Mouse (Mus musculus) forelimb bud, embryonic 11.5 days (tissue): ENCODE measurements around the gene Bbs9.

Source experiments
- DNase-seq: peaks from one replicate; pipeline ENCODE4 v3.0.0-alpha.2; 2012; ENCODE audit warnings: low read depth, low spot score

The Bbs9 gene

DNA sequence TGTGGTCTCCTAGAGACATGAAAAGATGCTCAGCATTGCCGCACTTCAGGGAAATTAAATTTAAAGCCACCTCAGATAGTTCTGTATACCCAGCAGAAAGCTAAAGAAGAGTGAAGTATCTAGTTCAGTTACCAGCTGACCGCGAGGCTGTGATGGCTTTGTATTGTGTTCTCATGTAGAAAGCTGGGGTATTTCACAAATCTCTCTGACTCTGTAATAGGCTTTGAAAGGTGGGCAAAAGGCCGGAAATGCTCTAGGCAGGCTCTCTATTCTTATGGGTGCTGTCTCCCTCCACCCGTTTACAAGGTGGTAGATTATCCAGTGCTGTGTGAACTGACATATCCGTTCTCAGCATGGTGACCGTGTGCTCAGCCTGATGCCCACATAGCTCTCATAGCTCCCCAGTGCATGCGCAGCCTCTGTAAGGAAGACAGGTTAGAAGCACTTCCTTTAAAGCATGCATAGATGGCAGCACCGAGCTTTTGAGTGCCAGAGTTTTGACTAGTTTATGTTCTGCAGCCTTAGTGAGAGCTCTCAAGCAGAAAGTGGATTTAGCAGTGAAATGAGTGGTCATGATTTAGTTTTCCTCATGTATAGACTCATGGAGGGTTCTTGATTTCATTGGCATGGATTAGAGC is 57.4 kb downstream of the Bbs9 start:
- peak; percentile 66 for DNase-seq

DNA sequence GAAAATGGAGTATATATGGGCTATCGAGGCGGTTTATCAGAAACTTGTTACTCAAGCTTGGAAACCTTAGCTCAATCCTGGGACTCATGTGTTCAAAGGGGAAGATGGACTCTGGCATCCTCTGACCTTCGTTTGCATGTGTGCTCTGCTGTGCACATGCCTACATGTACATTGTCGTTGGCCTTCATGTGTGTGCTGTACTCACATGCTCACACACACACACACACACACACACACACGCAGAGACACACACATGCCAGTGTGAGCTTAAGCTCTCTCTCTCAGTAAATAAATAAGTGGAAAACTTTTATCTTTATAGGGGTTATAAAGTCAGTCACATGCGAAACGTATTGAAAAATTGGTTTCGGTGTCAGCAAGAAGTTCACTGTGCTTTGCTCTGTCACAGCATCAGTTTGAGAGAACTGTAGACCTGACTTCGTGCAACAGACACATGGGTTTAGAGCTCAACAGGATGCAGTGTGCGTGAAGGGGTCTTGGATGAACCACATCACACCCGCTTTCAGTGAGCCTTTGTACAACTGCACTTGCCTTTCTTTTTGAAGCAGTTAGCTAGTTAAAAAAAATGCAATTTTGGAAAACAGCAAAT is 62.4 kb downstream of the Bbs9 start:
- DNase-seq, result no peak

DNA sequence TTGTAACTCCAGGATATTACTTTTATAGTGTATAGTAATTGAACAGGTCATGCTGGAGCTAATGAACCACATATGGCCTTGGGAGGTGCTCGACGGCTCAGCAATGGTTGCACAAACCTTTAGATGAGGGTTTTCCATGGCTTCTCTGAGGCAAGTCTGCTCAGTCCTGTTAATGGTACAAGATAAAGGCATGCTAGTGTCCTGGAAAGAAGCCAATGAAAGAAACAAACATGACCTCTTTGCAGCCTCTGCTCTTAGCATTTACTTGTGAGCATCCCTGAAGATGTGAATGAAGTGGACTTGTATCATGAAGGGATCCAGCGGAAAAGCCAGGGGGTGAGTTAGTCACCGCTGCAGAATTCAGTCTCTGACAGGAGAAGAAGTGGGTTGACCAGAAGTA is 64.0 kb downstream of the Bbs9 start:
- DNase-seq, result peak; percentile 34

DNA sequence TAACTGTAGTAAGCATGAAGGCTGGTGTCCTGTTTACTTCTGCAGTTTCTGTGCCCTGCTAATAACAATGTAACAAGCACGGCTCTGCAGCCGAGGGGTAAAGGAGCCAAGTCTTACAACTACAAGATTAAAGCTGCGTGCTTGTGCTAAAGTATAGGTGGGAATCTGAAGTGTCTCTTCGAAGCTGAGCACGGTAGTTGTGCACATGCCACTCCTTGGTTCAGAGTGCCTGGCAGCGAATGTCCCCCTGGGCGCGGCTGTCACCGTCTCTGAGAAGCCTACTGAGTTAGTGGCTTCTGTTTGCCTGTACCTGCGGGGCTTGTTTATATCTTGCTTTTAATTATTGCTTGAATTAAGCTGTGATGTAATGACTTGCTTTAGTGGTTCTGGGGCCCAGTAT is 65.6 kb downstream of the Bbs9 start:
- no peak for DNase-seq

DNA sequence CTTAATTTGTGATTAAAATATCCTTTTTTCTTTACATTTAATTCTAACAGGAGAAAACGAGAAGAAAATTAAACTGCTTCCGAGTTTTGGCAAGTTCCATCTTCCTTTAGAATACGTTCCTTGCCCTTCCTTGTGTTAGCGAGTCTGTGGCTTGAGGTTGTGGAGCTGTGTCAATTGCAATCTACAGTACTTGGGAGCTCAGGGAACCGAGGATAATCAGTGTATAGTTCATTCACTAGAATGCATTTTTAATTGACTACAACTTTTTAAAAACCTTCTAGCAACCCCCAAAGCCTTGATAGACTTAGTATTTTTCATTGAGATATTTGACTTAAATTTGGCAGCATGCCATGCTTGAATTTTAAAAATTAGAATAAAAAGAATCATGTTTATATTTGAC is 68.0 kb downstream of the Bbs9 start:
- no peak for DNase-seq

DNA sequence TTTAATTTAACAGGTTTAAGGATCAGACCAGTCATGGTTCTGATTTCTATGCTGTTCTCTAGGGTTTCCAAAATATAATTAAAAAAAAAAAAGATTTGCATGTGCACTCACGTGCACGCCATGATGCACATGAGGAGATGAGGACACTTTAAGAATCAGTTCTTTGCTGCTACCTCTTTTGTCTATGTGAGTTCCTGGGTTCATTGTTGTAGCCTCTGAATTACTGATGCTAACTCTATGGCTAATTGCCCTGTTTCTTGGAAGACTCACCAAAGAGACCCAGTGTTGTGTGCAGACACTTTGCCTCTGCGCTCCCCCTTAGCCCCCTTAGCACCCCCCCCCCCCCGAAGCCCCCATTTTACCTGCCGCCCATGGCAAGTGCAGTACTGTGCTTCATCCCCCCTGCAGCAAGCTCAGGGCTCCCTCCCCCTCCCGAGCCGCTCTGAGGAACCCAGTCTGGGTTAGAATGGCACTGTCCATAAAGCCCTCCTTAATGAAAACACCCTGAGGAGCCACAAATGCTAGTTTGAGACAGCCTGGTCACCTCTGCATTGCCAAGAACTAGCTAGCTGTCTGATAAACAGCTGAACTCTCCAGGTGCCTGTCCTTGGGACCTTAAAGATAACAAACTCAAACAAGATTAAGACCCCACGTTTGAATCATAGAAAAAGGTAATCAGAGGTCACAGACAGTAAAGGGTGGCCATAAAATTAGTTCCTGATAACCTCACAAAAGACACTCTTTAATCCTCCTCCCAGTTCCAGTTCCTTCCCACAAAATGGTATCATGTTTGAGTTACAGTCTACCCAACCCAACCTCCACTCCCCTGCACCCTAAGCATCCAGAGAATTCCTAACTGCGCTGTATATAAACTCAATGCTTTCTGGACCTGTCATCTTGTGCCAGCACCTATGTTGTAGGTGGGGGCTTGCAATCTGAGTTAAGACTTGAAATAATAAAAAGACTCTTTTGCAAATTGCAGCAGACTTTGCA is 69.1 kb downstream of the Bbs9 start:
- no peak for DNase-seq

DNA sequence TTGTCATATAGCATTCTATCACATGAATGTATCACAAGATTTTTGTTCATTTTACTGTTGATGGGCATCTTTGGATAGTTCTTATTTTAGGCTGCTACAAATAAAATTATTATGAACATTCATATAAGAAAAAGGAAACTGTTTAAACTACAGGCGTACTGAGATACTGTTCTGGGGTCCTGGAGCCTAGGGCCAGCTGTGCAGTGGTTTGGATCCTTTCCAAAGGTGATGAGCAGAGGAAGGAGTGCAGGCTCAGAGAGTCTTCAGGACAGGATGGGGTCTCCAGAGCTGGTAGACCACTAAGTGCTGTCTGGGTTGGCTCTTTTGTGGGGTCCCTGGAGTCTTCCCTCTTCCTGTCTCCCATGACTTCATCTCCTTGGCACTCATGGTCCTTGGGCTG is 75.8 kb downstream of the Bbs9 start:
- DNase-seq, result no peak

DNA sequence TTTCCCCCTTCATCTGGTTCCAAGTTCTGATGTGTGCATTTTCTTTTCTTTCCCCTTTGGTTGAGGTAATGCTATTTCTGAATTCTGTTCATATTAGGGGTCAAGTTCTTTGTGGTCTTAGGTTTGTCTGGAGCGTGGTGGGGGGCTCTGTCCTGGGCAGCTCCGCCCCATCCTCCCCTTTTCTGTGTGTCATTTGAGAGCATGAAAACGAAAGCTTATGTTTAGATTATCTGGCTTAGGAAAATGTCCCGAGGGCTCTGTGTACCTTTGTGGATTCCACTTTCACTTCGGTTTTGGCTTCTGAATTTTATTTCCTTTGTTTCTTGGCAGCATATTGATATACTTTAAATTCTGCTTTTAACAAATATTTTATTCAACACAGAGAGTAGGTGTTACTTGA is 80.6 kb downstream of the Bbs9 start:
- no peak for DNase-seq

DNA sequence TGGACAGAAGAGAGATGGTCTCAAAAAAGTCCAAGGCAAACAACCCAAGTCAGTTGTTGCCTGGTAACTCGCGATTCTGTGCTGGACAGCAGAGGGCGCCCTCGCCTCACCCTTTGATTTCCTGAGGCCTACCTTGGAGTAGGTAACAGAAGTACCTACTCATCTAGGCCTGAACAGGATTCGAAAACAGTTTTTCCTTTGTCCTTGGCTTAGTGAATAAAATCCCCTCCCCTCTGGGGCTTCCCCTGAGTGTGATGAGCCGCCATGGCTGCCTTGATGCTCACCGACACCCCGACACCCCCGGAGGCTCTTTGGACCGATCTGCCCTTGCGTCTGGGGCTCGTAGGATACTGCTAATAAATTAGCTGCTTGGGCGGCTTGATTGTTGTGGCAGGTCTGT is 82.0 kb downstream of the Bbs9 start:
- DNase-seq, result peak; percentile 68

DNA sequence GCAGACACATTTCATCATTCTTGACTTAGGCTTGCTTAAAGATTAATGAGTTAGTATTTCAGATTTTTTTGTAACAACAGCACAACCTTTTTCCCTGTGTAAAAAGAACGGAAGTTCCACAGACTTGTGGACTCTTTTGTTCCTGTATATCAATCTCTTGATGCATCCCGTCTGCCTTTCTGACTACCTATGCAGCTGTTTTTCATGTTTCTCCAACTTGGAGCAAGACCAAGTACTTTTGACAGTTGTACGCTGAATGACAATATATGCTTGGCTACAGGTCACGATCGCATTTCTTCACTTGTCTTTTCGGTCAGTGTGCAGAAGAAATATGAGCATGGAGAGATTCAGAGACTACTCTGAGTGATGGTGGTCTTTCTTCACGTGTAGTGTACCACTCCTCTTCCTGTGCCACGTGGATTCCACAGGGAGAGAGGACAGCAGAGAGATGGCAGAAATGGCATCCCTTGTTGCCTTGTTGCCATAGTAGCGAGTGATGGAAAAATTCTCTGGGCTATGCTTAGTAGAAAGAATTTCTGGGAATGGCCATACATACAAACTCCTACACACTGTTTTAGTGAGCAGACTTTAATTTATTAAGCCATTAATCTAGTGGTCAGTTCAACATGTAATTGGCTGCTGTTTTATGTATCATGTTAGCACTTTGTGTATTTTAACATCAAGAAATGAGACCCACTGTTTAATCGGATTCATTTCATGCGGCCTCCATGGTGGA is 88.3 kb downstream of the Bbs9 start:
- no peak for DNase-seq

DNA sequence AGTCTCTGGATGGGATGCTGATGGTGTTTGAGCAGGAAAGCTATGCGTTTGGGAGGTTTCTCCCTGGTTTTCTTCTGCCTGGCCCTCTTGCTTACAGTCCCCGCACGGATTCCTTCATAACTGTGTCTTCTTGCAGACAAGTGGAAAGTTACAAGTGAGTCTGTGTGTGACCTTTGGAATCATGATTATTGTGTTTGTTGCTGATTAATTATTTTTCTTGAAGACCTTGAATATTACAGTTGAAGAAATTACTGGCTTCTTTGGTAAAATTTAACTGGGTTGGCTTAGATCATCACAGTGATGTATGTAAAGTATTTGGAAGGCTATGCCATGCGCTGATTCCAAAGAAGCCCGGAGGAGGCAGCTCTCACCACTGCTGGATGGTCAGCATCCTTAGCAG is 92.2 kb downstream of the Bbs9 start:
- DNase-seq, result no peak

DNA sequence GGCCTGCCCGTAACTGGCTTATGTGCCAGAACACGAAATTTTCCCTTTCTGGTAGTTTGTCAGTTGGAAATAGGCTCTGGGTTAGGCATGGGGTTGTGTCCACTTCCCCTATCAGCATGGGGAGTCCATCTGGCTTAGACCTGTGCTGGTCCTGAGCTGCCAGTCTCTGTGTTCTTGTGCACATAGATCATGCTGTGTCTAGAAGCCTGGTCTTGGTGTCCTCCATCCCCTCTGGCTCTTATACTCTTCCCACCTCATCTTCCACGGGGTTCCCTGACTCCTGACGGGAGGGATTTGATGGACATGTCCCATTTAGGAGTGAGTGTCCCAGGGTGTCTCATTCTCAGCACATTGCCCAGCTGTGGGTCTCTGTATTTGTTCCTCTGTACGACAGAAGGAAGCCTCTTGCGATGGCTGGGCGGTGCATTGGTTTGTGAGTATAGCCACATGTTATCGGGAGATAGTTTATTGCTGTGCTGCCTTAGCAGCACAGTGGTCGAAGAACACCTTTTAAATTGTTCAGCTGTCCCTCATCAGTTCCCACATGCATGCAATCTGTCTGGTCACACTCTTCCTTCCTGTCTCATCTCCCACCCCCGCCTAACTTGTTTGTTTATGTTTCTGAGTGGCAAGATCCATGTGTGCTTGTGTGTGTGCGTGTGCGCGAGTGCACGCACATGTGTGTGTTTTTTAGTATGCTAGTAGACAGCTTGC is 101.1 kb downstream of the Bbs9 start:
- DNase-seq, result no peak

DNA sequence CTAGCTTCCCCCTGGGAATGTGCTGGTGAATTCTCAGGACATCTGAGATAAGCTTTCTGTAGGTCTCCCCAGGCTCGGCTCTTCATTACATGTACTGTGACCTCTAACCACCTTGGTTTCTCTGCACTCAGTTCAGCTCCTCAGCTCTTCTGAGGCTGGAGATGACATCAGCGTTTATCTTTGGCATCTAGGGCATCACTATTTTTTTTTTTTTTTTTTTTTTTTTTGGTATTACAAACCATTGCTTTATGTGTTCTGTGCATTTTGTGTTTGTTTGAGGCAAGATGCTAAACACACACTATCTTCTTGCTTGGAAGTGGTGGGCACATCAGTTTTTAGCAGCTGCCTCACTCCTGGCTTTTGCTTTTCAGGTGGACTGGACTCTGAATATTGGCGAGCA is 102.8 kb downstream of the Bbs9 start:
- no peak for DNase-seq

DNA sequence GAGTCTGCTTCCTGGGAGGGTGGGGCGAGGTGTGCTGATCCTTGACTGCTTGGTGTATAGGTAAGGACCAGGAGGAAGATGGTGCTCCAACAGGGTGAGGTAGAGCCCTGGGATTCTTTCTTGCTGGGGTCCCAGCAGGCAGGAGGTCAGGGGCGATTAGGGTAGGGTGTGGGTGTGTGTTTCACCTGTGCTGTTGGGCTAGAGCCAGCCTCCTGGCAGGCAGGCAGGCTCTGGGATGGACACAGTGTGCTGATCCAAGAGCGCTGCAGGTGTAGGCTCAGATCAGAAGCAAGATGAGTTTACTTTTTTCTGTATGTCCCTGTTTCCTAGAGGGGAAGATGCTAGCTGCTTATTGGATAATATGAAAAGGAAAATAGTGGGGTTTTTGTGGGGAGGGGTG is 108.7 kb downstream of the Bbs9 start:
- DNase-seq, result no peak

DNA sequence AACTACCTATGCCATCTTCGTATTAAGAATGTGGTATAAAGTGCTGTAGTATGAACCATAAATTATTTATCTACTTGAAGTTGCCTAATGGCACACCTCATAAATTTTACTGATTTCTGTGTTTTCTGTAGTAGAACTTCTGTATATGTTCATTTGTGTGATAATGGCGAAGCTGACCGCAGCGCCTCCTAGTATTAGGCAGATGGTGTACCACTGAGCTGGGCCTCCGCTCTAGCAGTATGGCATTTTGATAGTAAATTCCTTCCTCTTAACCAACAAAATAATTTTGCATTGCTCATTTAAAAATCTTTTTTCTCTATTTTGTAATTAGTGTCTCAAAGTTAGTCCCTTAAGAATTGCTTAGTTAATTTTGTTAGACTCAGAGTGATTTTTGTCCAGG is 117.5 kb downstream of the Bbs9 start:
- no peak for DNase-seq

DNA sequence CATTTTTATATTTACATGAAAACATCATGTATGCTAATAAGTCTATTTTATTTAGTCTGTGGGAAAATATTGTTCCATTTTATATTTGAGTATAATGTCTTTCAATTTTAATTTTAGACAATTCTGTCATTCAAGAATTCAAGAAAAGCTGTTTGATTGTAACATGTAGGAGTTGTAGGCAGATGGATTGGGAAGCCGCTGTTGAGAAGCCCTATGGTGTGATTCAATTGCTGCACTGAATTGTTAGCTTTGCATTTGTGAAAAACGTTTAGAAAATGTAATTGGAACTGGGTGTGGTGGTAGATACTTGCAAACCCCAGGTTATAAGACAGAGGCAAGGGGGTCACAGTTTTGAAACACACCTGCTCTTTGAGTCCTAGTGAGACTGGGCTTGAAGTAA is 121.1 kb downstream of the Bbs9 start:
- DNase-seq, result no peak

DNA sequence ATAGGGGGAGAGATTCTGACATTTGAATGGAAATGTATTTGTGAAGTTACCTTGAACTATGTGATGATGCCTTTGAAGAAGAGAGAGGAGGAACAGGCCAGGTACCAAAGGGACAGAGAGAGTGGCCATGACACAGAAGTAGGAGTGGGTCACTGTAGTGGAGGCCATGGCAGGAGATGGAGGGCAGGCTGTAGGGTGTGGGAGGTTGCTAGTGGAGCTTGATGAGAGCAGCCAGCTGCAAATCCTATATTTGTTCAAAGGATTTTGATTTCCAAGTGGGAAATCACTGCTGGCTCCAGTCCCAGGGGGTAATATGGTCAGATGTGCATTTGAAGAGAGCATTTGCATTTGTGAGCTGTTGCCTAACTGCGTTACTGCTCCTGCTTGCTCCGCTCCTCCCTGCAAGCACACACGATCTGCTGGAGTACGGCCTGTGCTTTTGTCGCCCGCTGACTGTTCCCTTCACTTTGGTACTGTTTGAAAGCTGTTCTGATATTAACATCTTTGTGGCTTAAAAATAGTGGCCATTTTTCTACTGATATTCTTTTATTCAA is 137.8 kb downstream of the Bbs9 start:
- DNase-seq, result no peak

DNA sequence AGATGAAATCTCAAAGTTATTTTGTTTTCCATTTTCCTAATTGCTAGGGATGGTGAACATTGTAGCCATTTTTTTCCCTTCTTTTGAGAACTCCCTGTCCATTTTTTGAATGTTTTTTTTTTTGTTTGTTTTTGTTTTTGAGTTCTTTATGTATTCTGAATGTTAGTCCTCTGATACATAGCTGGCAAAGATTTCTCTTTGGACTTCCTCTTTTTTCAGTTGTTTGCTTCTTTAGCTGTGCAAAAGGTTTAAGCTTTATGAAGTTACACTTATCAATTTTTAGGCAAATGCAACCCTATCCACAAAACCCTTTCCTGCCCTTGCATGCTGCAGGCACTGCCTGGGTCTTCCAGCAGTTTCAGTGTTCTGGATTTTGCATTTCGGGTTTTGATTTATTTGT is 143.7 kb downstream of the Bbs9 start:
- no peak for DNase-seq

DNA sequence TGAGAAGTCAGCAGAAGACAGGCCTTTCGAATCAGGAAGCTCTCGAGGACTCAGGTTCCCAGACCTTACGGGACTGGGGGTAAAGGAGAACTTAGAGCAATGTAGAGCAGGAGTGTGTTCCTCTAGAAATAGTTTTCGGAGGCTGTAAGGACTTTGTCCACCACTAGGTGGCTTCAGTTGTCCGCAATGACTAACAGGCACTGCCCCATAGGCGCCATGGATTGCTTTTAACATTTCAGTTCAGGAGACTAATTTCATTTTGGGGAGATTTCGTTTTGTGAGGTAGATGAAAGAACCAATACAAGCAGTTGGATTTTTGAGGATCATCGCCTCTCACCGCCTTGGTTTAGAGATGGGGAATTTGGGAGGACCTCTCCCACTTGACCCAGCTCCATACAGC is 149.5 kb downstream of the Bbs9 start:
- peak; percentile 45 for DNase-seq

DNA sequence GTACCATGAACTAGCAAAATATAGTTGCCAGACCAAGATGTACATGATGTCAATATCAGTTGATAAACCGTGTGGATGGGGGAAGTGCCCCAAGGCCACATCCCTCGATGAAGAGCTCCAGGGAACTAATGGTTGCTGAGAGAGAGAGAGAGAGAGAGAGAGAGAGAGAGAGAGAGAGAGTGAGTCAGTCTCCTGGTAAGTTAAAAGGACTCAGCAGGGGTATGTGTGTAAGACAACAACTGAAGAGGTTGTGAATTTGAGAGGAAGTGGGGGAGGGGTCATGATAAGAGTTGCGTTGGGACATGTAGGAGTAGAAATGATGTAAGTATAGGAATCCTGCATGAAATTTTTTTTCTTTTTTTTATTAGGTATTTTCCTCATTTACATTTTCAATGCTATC is 150.5 kb downstream of the Bbs9 start:
- no peak for DNase-seq

DNA sequence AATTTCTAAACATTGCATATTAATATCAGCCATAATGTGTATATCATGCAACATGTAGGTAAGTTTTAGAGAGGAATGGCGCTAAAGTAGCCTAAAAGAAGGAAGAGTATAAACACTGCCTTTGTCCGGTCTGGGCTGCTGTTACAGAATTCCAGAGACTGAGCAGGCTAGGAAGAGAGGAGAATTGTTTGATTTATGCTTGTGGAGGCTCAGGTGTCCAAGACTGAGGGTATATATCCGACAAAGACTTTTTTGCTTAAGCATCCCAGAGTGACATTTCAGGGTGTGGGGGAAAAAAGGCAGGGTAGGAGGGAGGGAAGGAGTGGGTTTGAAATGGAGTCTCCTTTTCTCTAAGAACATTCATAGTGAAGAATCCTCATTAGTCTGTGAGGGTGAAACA is 152.4 kb downstream of the Bbs9 start:
- DNase-seq, result no peak
